Mouse (Mus musculus) R1 (cell line): ENCODE measurements at regions not wholly inside any gene's neighbourhood (a gene's known extent, or its start where the extent isn't known, plus 50 kb on each side); places are given as distances from the start of the nearest gene placed in this dataset.
"Not testable (repeated sequence)": the region's sequence is repeated elsewhere in the genome, so short reads cannot be mapped to it uniquely, and the experiment has no call there.

Experiments
- DNase-seq: peaks from one replicate; pipeline ENCODE4 v3.0.0-alpha.2; 2018; ENCODE audit warnings: low read depth, low spot score

DNA sequence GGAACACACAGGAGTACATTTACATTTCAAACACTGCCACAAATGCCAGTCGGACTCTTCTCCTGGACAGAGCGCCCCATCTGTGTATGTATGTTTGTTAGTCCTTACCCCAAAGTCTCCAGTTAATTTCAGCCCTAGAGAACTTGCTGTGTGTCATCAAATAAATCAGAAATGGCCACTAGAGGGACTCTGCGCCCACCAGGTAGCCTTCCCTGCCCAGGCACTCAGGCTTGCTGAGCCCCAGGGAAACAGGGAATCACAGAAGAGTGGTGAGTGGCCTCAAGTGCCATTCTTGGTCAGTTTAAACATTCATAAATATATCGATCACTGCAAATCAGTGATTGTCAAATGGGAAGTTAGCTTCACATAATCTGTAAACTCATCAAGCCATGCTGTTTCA, 102.8 kb upstream of the Ube2dnl1 start:
- not testable (repeated sequence) for DNase-seq

GRCm38 (mm10) chrX:114816267-114816666, 88.5 kb upstream of the Ube2dnl1 start:
- DNase-seq = peak; percentile 14

DNA sequence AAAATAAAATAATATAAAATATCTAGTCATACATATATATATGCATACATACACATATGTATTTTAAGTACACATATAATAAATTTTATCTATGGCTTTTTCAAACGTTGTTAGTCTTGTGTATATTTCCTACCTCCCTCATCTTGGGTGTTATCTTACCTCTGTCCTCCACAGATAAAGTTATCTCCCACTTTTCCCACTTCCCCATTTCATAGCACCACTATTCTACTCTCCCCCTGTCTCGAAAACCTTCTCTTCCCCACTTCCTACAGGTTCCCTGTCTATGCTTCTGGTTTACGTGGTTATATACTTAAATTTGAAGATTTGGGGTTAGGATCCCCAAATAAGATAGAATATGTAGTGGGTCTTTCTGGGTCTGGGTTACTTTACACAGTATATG, 67.9 kb upstream of the Ube2dnl1 start:
- DNase-seq = no peak

DNA sequence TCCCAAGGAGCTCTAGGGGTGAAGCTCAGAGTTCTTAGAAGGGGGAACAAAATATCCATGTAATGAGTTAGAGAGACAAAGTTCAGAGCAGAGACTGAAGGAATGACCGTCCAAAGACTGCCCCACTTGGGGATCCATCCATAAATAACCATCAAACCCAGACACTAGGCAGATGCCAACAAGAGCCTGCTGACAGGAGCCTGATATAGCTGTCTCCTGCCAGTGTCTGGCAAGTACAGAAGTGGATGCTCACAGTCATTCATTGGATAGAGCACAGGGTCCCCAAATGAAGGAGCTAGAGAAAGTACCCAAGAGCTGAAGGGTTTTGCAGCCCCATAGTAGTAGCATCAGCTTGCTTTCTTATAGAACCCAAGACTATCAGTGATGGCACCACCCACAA, 61.3 kb upstream of the Ube2dnl1 start:
- DNase-seq = no peak
